Mouse (Mus musculus) urinary bladder, adult 18-20 months (tissue): ENCODE results near the gene Hist2h2be.
"Not testable (repeated sequence)": the region's sequence is repeated elsewhere in the genome, so short reads cannot be mapped to it uniquely, and the experiment has no call there.

ENCODE experiments used
- DNase-seq, 2 experiments: peaks; one replicate each; pipeline ENCODE4 v3.0.0; 2022; ENCODE audit warnings: low spot score in 2 of 2, mixed read lengths in 2 of 2

Gene Hist2h2be

GRCm38 (mm10) chr3:96262216-96262875 lies 41.4 kb downstream of the Hist2h2be start:
- DNase-seq, result peak; percentile 58 to 85

DNA sequence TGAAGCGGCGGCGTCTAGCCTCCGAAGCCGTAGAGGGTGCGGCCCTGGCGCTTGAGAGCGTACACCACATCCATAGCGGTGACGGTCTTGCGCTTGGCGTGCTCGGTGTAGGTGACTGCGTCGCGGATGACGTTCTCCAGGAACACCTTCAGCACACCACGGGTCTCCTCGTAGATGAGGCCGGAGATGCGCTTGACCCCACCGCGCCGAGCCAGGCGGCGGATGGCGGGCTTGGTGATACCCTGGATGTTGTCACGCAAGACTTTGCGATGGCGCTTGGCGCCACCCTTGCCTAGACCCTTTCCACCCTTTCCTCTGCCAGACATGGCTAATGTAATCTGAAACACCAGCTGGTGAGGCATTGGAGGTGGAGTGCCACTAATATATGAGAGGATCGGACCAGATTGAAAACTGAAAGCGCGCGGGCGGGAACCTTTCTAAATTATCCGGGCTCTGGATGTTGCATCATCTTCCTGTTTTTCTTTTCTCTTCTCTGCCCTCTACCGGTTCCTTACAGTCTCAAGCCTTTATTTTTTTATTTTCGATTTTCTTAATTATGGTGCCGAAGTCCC lies 42.1 kb downstream of the Hist2h2be start, which contains the start of gene Hist2h4:
TSS of gene Hist2h4 (minus strand) at position 333 of the 572 bp plus-strand sequence.
- DNase-seq, result peak; percentile 95

DNA sequence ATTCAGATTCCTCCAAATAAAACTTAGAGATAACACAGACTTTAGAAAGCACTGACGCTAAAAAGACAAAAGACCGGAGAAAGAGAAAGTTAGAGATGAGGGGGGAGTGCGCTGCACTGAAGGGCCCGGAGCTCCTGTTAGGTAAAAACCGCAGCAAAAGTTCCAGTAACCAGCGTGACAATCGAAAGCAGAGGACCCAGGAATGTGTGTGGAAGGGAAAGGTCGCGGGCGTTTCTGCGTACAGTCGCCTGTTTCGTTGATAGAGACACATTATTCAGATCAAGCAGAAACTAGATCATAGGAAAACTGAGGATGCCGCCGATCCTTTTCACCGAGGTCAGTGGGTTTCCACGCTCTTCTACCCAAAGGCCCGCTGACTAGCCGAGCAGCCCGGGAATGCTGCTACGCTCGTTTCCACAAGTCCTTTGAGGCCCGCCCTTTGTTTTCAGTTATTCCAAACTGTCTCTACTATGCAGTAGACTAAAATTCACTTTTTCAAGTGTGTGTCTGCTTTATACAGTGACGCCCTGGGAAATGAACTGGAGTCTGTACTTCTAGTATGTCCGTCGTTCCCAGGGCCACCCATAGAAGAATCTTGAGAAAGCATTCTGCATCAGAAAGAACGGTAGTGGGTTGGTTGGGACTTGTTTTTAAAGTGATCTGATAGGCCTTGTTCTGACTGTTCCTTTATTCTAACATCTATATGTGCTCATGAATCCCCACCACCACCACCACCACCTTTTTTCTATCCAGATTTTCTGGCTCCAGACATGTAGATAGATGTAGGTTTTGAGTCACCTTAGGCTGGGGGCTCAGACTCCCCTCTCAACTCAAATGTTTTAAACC lies 42.9 kb downstream of the Hist2h2be start:
- DNase-seq, result peak; percentile 31 to 38

DNA sequence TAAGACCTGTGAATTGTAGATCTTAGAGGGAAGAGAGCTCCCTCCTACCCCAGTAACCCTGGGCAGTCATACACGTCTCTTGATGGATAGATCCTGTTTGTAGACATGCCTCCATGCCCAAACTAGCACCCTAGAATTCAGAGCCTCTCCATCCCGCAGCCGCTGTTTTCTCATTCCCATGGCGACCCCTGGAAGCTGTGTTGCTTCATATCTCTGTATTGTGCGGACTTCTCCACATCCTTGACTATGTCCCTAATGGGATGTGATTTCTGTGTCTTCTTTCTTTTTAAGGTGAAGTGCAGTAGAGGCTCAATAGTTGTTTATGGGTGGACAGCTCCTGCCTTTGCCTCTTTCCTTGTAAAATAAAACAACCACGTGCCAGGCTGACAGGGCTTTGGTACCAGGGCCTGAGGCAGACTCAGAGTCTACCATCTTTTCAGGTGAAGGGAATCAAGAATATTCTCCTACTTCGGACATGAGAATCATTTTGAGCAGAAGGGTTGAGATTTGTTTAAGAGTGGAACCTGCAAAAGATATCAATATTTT lies 43.6 kb downstream of the Hist2h2be start:
- DNase-seq, result no peak

DNA sequence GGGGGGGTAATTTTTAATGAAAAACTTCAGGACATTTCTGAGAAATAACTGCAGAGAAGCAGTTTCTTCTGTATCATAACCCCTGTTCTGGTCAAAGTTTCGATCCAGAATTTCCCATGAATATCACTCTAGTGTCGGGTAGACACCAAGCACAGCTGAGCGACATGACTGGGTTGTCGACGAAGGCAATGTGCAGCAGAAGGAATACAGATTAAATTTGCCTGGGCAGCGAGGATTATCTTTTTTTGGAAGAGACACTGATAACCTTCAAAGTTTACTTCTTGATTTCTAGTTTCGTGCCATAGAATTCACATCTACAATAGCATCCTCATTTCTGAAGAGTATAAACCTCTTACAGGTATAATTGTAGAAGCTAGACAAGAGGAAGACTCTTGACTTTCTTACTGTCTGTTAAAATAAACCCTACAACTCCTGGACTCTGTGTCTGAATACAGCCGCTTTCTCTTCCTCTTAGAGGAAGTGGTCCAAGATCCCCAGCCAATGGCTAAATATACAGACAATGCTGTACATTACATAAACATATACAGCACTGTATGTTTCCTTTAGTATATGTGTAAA lies 45.3 kb downstream of the Hist2h2be start:
- no peak for DNase-seq

DNA sequence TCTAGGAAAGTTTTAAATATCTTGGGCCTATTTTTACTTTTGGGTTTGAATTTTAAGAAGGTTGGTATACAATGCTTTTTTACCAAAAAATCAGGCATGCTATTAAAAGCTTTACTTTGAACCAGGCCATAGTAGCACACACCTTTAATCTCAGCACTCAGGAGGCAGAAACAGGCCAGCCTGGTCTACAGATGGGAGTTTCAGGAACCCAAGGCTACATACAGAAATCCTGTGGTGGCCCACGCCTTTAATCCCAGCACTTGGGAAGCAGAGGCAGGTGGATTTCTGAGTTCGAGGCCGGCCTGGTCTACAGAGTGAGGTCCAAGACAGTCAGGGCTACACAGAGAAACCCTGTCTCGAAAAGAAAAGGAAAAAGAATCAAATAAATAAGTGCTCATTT lies 46.6 kb downstream of the Hist2h2be start:
- DNase-seq, result no peak

- peak; percentile 72 to 76 for DNase-seq
Observed at GRCm38 (mm10) chr3:96268051-96268775, 47.3 kb downstream of the Hist2h2be start, which contains the start of gene Hist2h3b. Gene Hist2h3b, plus strand, starts transcription at chr3:96268654.

- not testable (repeated sequence) for DNase-seq
Observed at GRCm38 (mm10) chr3:96268776-96269378, 48.0 kb downstream of the Hist2h2be start.

DNA sequence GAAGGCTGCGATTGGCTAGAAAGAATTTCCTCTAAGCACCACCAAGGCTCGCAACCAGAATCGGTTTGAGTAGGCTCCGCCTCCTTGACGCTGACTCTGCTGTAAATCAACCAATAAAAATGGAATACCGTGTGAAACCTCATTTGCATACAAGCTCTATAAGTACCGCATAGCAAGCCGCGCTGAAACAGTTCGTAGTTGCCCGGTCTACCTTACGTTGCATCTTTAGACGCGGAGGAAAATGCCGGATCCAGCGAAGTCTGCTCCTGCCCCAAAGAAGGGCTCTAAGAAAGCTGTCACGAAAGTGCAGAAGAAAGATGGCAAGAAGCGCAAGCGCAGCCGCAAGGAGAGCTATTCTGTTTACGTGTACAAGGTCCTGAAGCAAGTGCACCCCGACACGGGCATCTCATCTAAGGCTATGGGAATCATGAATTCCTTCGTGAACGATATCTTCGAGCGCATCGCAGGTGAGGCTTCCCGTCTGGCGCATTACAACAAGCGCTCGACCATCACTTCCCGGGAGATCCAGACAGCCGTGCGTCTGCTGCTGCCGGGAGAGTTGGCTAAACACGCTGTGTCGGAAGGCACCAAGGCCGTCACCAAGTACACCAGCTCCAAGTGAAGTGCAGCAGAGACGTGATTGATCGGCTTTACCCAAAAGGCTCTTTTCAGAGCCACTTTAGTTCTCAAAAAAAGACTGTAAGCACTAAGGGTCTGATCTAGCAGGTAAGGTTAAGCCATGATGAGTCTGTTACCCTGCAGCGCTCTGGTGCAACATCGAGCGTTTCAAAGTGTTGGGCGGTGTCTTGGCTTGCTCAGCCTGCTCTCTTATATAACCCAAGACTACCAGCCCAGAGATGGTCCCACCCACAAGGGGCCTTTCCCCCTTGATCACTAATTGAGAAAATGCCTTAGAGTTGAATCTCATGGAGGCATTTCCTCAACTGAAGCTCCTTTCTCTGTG lies 48.9 kb downstream of the Hist2h2be start, which contains the start of gene Hist2h2bb:
TSS of gene Hist2h2bb (plus strand) at position 242 of the 964 bp plus-strand sequence.
- DNase-seq, result peak; percentile 77 to 87
